Mouse (Mus musculus) midbrain, embryonic 10.5 days (tissue): ENCODE results near the gene Miga2. TPM values are rescaled to one million over a fixed set of nuclear protein-coding genes. Genes with fewer than 3 reads are reported as not detected.

Experiments used
- DNase-seq: peaks from one replicate; pipeline ENCODE4 v3.0.0-alpha.2; 2017; ENCODE audit warnings: low spot score
- H3K27ac ChIP-seq: fragments of 300-500 bp; sonication (generic); replicated peaks from 2 replicates; pipeline ENCODE4 v1.5.1; 2016; ENCODE audit warnings: mild to moderate bottlenecking
- H3K27me3 ChIP-seq: fragments of 300-500 bp; sonication (generic); 2 replicates; pipeline ENCODE4 v1.6.1; 2016; ENCODE audit warnings: low read depth, mild to moderate bottlenecking; ENCODE audit not compliant: poor library complexity, severe bottlenecking
- H3K36me3 ChIP-seq: fragments of 300-500 bp; sonication (generic); 2 replicates; pipeline ENCODE4 v1.6.1; 2016; ENCODE audit warnings: mild to moderate bottlenecking, moderate library complexity
- H3K4me1 ChIP-seq: fragments of 300-500 bp; sonication (generic); 2 replicates; pipeline ENCODE4 v1.6.1; 2016
- H3K4me3 ChIP-seq: fragments of 300-500 bp; sonication (generic); 2 replicates; pipeline ENCODE4 v1.5.1; 2016; ENCODE audit warnings: mild to moderate bottlenecking, moderate library complexity
- H3K9me3 ChIP-seq: fragments of 300-500 bp; sonication (generic); replicated peaks from 2 replicates; pipeline ENCODE4 v1.6.1; 2016; ENCODE audit warnings: mild to moderate bottlenecking
- WGBS: fragments of 180-500 bp; shearing (Covaris S2); methylation state at CpG from one replicate; pipeline ENCODE4 v1.1.7; 2016; 5-methylcytosine and 5-hydroxymethylcytosine counted together
- microRNA-seq: library from miRNA; unstranded; fragments of <30 nt; microRNA quantifications from one replicate; pipeline ENCODE4, GENCODE M21; 2017
- polyA plus RNA-seq: library from polyadenylated mRNA; unstranded; fragments of >200 nt; fragmentation: Nextera tagmentation; extraction: Ambion mirVana; gene quantifications from 2 replicates; pipeline ENCODE4 v1.2.1, GENCODE M21; 2016

Gene Miga2
- polyA plus RNA-seq, 1 experiment from 2014 or later: 27.8 TPM

GRCm38 (mm10) chr2:30418259-30418658, 54.2 kb downstream of the Miga2 start:
- Histone ChIP-seq H3K4me1 (peaks cover 55% of the 10 kb centered on the region), H3K4me3 (peak overlapping the region; percentile 26), H3K9me3 (no peaks in the 10 kb centered on the region), H3K27me3 (peaks cover 17% of the 10 kb centered on the region), H3K36me3 (peaks cover 9% of the 10 kb centered on the region; the same call in 1 of the 2 replicates), H3K27ac (no peak overlapping the region)
- no peak for DNase-seq
- WGBS: 80% methylated on average over 6 of the region's 6 CpGs

- Histone ChIP-seq H3K9me3 (no peaks in the 10 kb centered on the region), H3K27ac (peak overlapping the region; percentile 65), H3K4me3 (peak overlapping the region; percentile 30; the same call in 1 of the 2 replicates), H3K27me3 (peaks cover 9% of the 10 kb centered on the region), H3K36me3 (peaks cover 9% of the 10 kb centered on the region; the same call in 1 of the 2 replicates), H3K4me1 (peaks cover 46% of the 10 kb centered on the region)
- no peak for DNase-seq
- WGBS: 39% methylated on average over 10 of the region's 10 CpGs
Observed at GRCm38 (mm10) chr2:30419112-30419511, 55.1 kb downstream of the Miga2 start.

DNA sequence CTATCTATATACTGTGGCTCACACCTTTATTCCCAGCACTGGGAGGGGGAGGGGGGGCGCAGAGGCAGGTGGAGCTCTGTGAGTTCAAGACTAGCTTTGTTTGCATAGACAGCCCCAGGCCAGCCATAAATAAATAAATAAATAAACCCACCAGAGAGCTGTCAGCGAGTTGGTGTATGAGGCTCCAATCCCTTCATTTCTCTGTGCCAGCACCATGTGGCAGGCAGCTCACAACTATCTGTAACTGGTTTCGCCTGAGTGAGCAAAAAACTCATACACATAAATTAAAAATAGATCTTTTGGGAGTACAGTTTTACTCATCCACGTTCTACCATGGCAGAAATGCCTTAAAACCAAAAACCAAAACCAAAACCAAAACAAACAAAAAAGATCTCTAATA, 57.4 kb downstream of the Miga2 start:
- no peak overlapping the region for H3K27ac ChIP-seq
- peaks cover 30% of the 10 kb centered on the region for H3K4me1 ChIP-seq
- no peaks in the 10 kb centered on the region for H3K27me3 ChIP-seq
- H3K9me3 ChIP-seq: no peaks in the 10 kb centered on the region
- WGBS: 87% methylated on average over 4 of the region's 4 CpGs
- DNase-seq: no peak
- peaks cover 16% of the 10 kb centered on the region for H3K36me3 ChIP-seq
- no peak overlapping the region for H3K4me3 ChIP-seq

DNA sequence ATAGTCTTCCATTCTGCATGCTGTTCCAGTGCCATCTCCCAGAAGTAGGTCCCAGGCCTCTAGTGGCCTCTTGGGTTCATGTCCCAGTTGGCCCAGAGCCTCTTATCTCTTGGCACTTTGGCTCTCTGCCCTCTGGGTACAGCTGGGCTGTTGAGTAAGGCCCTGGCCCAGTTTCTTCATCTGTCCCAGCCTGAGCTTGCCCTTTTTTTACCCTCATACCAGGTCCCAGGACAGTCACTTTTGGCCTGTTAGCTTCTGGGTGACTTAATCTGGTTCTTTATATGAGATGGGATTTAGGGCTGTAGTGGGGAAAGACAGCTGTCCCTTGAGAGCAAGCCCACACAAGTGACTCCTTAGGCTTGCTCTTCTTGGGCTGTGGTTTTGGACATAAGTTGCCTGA, 65.1 kb downstream of the Miga2 start:
- no peak overlapping the region for H3K27ac ChIP-seq
- no peak overlapping the region for H3K4me3 ChIP-seq
- no peaks in the 10 kb centered on the region for H3K4me1 ChIP-seq
- no peaks in the 10 kb centered on the region for H3K27me3 ChIP-seq
- peaks cover 84% of the 10 kb centered on the region for H3K36me3 ChIP-seq
- no peak for DNase-seq
- no peaks in the 10 kb centered on the region for H3K9me3 ChIP-seq

Small RNA genes within 50 kb of the gene (microRNA-seq; reads per million reads assigned to microRNA genes)
- gene Gm47292: not detected

Other genes starting within 250 kb of the Miga2 start
- gene Zer1, start 239.6 kb upstream of the Miga2 start, polyA plus RNA-seq: 6.0 and 8.3 TPM in 2 replicates
- gene Tbc1d13, start 230.5 kb upstream of the Miga2 start, polyA plus RNA-seq: 6.0 and 6.3 TPM in 2 replicates
- 16.9 and 18.6 TPM in 2 replicates for gene Endog, start 192.7 kb upstream of the Miga2 start, polyA plus RNA-seq
- gene Spout1, start 185.8 kb upstream of the Miga2 start, polyA plus RNA-seq: 88.5 and 89.0 TPM in 2 replicates
- 8.3 and 10.6 TPM in 2 replicates for gene Kyat1, start 158.4 kb upstream of the Miga2 start, polyA plus RNA-seq
- 40.8 and 43.7 TPM in 2 replicates for gene Lrrc8a, start 126.5 kb upstream of the Miga2 start, polyA plus RNA-seq
- 0.10 TPM in 2 replicates for gene Gm28035, start 123.7 kb upstream of the Miga2 start, polyA plus RNA-seq
- 2.7 and 4.7 TPM in 2 replicates for gene Phyhd1, start 98.0 kb upstream of the Miga2 start, polyA plus RNA-seq
- not detected in 2 replicates for gene Gm28038, start 83.2 kb upstream of the Miga2 start, polyA plus RNA-seq
- 27.3 and 29.4 TPM in 2 replicates for gene Dolk, start 77.9 kb upstream of the Miga2 start, polyA plus RNA-seq
- 55.4 and 57.7 TPM in 2 replicates for gene Nup188, start 77.8 kb upstream of the Miga2 start, polyA plus RNA-seq
- gene Sh3glb2, start 4.9 kb upstream of the Miga2 start, polyA plus RNA-seq: 70.7 and 84.7 TPM in 2 replicates
- gene Dolpp1, start 28.0 kb downstream of the Miga2 start, polyA plus RNA-seq: 53.2 and 62.7 TPM in 2 replicates
- gene Crat, start 51.6 kb downstream of the Miga2 start, polyA plus RNA-seq: 22.5 and 23.7 TPM in 2 replicates
- gene Ptpa, start 51.8 kb downstream of the Miga2 start, polyA plus RNA-seq: 151 and 152 TPM in 2 replicates
- gene Ier5l, start 110.0 kb downstream of the Miga2 start, polyA plus RNA-seq: 2.0 and 2.3 TPM in 2 replicates
- gene Cstad, start 230.8 kb downstream of the Miga2 start, polyA plus RNA-seq: 0.20 and 0.34 TPM in 2 replicates